Mouse (Mus musculus): ENCODE results near the gene Cobll1. TPM values are rescaled to one million over a fixed set of nuclear protein-coding genes. Genes with fewer than 3 reads are reported as not detected.
A peak's percentile ranks its signal among the peaks of the same experiment; 100 is the strongest.
"Not testable (repeated sequence)": the region's sequence is repeated elsewhere in the genome, so short reads cannot be mapped to it uniquely, and the experiment has no call there.

Cobll1 gene
- polyA plus RNA-seq (2016; fragmentation: Nextera tagmentation; extraction: Ambion mirVana): 2.8 and 3.5 TPM in 2 replicates

DNA sequence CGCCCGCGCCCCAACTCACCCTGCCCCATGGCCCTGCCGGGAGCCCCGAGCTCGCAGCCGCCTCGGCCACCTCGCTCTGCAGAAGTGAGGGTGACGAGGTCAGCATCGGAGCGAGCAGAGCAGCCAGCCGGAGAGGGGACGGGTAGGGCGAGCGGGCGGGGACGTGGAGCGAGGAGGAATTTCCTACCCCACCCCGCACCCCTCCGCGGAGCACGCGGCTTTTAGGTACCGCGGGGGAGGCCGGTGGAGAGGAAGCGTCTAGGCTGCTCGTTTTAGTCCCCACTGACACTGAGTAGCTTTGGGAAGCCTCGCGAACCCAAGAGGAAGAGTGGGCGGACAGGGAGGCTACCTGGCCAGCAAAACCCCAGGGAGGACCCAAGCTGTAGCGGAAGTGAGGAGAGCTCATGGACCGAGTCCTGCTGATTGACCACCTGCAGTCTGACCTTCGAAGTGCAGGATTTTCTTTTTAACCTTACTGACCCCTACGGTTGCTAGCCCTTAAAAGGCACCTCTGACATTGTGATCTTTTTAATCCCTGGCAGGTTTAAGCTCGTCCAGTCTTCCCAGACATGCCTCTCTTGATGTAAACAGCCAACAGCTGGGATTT, at the start of gene Cobll1:
Gene Cobll1 (minus strand): TSS at position 440 of the 607 bp plus-strand sequence.
- Histone ChIP-seq H3K27me3 (peaks cover 33% of the 10 kb centered on the region), H3K36me3 (no peaks in the 10 kb centered on the region), H3K4me2 (replicated peaks) (peak within 1 kb of the TSS; percentile 99), H3K9me3 (replicated peaks) (no peaks in the 10 kb centered on the region), H3K4me3 (peak within 1 kb of the TSS; percentile 79), H3K27ac (0 out of 2 replicates have a peak within 1 kb of the TSS, but pooled peaks have one; percentile 12), H3K9ac (peak within 1 kb of the TSS; percentile 72), H3K4me1 (peaks cover 8% of the 10 kb centered on the region; the same call in 1 of the 2 replicates)
- no peak; the same call in 1 of the 2 replicates for ATAC-seq (ENCODE audit: low FRiP score)
- WGBS: under 1% methylated on average over 37 of the region's 37 CpGs

- H3K27me3 ChIP-seq: no peaks in the 10 kb centered on the region
- no peaks in the 10 kb centered on the region for H3K9me3 ChIP-seq (replicated peaks)
- H3K36me3 ChIP-seq: no peaks in the 10 kb centered on the region
- H3K4me3 ChIP-seq: no peak overlapping the region
- no peak overlapping the region for H3K4me2 ChIP-seq (replicated peaks)
- no peak overlapping the region for H3K9ac ChIP-seq
- WGBS: 95% methylated on average over 1 of the region's 1 CpGs
- no peak overlapping the region for H3K27ac ChIP-seq
- H3K4me1 ChIP-seq: no peaks in the 10 kb centered on the region; the same call in 1 of the 2 replicates
- no peak for ATAC-seq (ENCODE audit: low FRiP score)
Observed at GRCm38 (mm10) chr2:65288696-65289095, 49.5 kb upstream of the Cobll1 start.

DNA sequence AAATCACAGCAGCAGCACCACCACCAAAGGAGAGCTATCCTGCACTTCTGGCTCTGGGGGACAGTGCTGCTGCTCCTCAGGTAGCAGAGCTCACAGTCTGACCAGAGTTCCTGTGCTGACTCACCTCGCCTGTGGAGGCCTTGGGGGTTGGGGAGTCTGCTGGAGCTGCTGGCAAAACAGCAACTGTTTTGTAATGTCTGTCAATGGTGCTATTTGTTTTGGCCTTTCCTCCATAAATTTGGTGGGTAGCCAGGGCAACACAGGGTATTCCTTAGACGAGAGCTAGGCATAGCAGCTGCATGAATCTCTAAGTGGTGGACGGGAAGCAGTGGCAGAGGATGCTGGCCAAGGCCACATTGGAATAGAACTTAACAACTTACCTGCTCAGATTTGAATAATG, 46.2 kb upstream of the Cobll1 start:
- H3K4me3 ChIP-seq: no peak overlapping the region
- H3K36me3 ChIP-seq: no peaks in the 10 kb centered on the region
- no peak overlapping the region for H3K4me2 ChIP-seq (replicated peaks)
- H3K9ac ChIP-seq: no peak overlapping the region
- H3K9me3 ChIP-seq (replicated peaks): no peaks in the 10 kb centered on the region
- no peaks in the 10 kb centered on the region; the same call in 1 of the 2 replicates for H3K4me1 ChIP-seq
- WGBS: 38% methylated on average over 3 of the region's 3 CpGs
- no peaks in the 10 kb centered on the region for H3K27me3 ChIP-seq
- H3K27ac ChIP-seq: no peak overlapping the region
- ATAC-seq (ENCODE audit: low FRiP score): no peak

DNA sequence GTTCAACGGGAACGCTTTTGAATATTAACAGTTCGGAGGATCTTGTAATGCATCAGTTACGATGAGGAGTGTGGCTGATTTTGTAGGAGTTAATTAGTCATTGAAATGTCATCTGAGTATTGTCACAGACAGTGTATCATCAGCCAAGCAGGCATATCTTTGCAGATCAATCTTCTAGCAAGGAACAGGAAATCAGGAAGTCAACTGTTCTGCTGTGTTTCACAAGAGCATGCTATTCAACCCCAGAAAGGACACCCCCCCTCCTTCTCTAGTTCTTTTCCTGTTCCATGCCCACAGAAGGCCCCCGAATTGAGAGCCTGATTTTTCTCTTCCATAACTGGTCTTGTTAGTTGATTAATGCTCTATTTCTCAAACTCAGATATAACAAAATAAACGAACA, 43.8 kb upstream of the Cobll1 start:
- H3K4me3 ChIP-seq: no peak overlapping the region
- H3K9ac ChIP-seq: no peak overlapping the region
- WGBS: 88% methylated on average over 6 of the region's 6 CpGs
- H3K4me2 ChIP-seq (replicated peaks): no peak overlapping the region
- H3K4me1 ChIP-seq: peaks cover 6% of the 10 kb centered on the region
- no peaks in the 10 kb centered on the region for H3K36me3 ChIP-seq
- H3K27ac ChIP-seq: no peak overlapping the region
- ATAC-seq (ENCODE audit: low FRiP score): no peak
- no peaks in the 10 kb centered on the region for H3K9me3 ChIP-seq (replicated peaks)
- H3K27me3 ChIP-seq: no peaks in the 10 kb centered on the region

- H3K27ac ChIP-seq: no peak overlapping the region
- H3K4me1 ChIP-seq: peaks cover 6% of the 10 kb centered on the region
- no peak overlapping the region for H3K4me3 ChIP-seq
- ATAC-seq (ENCODE audit: low FRiP score): no peak
- 34% methylated on average over 4 of the region's 4 CpGs for WGBS
- H3K27me3 ChIP-seq: no peaks in the 10 kb centered on the region
- no peaks in the 10 kb centered on the region for H3K36me3 ChIP-seq
- no peak overlapping the region for H3K9ac ChIP-seq
- no peaks in the 10 kb centered on the region for H3K9me3 ChIP-seq (replicated peaks)
- H3K4me2 ChIP-seq (replicated peaks): no peak overlapping the region
Observed at GRCm38 (mm10) chr2:65279029-65279690, 40.0 kb upstream of the Cobll1 start.

DNA sequence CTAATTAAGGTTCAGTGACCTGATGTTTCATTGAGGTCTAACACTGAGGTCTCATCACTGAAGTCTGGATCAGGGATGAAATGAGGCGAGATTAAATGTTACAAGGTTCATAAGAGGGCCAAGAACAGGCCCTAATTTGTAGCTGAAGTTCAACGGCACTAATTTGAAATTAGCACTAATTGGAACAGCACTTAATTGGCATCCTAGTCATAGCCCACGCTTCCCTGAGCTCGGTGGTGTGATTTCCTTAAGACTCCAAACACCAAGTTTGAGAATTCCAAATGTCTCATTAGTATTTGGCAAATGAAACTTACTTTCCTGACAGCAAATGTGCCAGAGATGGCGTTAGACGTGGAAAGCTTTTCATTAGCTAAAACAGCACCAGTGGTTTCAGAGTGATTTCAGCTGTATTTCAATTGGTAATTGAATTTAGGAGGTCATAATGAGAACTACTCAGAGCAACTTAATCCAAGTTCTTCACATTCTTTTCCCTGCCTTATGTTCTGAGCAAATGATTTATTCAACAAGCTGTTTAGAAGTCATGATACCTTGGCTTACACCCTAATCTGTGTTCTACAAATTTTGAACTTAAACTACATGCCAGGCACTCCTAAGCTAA, 36.3 kb upstream of the Cobll1 start:
- 81% methylated on average over 6 of the region's 6 CpGs for WGBS
- H3K36me3 ChIP-seq: no peaks in the 10 kb centered on the region
- H3K4me3 ChIP-seq: no peak overlapping the region
- H3K27me3 ChIP-seq: no peaks in the 10 kb centered on the region
- H3K9ac ChIP-seq: no peak overlapping the region
- no peak overlapping the region for H3K27ac ChIP-seq
- no peak for ATAC-seq (ENCODE audit: low FRiP score)
- H3K4me2 ChIP-seq (replicated peaks): no peak overlapping the region
- peaks cover 6% of the 10 kb centered on the region for H3K4me1 ChIP-seq
- no peaks in the 10 kb centered on the region for H3K9me3 ChIP-seq (replicated peaks)

GRCm38 (mm10) chr2:65273910-65274309, 34.7 kb upstream of the Cobll1 start:
- Histone ChIP-seq H3K9ac (no peak overlapping the region), H3K36me3 (no peaks in the 10 kb centered on the region), H3K4me2 (replicated peaks) (no peak overlapping the region), H3K27ac (no peak overlapping the region), H3K4me1 (peaks cover 1% of the 10 kb centered on the region; the same call in 1 of the 2 replicates), H3K4me3 (no peak overlapping the region), H3K9me3 (replicated peaks) (no peaks in the 10 kb centered on the region), H3K27me3 (no peaks in the 10 kb centered on the region)
- no peak for ATAC-seq (ENCODE audit: low FRiP score)
- 51% methylated on average over 2 of the region's 2 CpGs for WGBS

DNA sequence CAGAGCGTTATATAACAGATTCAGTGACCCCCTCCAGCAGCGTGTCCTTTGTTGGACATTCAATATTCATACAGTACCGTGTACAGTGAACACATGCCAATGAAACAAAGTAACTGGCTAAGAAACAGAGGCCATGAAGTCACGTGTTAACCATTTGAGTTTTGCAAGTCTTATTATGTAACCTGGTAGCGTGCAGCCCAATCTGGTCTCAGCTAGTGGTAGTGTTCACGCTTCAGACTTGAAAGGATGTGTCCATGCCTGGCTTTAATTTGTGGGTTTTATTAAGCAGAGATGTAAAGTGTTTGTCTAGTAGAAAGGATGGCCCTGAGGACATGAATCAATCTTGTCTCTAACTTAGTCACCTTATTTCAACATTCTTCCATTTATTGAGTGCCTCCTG, 29.5 kb upstream of the Cobll1 start:
- Histone ChIP-seq H3K4me2 (replicated peaks) (no peak overlapping the region), H3K27ac (no peak overlapping the region), H3K4me3 (no peak overlapping the region), H3K27me3 (no peaks in the 10 kb centered on the region), H3K36me3 (no peaks in the 10 kb centered on the region), H3K9me3 (replicated peaks) (no peaks in the 10 kb centered on the region), H3K9ac (no peak overlapping the region), H3K4me1 (no peaks in the 10 kb centered on the region)
- WGBS: 87% methylated on average over 6 of the region's 6 CpGs
- no peak for ATAC-seq (ENCODE audit: low FRiP score)

DNA sequence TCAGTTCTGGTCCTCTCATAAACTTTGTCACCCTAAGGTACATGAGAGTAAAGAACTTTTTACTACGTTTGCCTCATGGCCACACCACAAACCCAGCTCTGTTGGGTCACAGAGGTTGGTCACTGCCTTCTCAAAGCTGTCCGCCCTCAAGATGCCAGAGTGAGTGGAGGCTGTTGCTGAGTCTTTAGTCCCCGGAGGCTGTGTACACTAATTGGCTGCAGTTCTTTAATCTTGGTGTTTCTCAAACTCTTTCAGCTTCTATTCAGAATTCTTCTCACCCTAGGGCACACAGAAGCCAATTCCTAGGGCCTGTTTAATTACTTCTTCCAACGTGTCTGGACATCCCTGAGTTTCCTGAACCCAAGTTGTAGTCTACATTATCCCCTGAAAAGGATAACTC, 28.6 kb upstream of the Cobll1 start:
- no peaks in the 10 kb centered on the region for H3K36me3 ChIP-seq
- no peaks in the 10 kb centered on the region for H3K4me1 ChIP-seq
- no peaks in the 10 kb centered on the region for H3K27me3 ChIP-seq
- no peak overlapping the region for H3K9ac ChIP-seq
- WGBS: 71% methylated on average over 4 of the region's 4 CpGs
- ATAC-seq (ENCODE audit: low FRiP score): no peak
- no peak overlapping the region for H3K27ac ChIP-seq
- H3K4me3 ChIP-seq: no peak overlapping the region
- no peaks in the 10 kb centered on the region for H3K9me3 ChIP-seq (replicated peaks)
- H3K4me2 ChIP-seq (replicated peaks): no peak overlapping the region

DNA sequence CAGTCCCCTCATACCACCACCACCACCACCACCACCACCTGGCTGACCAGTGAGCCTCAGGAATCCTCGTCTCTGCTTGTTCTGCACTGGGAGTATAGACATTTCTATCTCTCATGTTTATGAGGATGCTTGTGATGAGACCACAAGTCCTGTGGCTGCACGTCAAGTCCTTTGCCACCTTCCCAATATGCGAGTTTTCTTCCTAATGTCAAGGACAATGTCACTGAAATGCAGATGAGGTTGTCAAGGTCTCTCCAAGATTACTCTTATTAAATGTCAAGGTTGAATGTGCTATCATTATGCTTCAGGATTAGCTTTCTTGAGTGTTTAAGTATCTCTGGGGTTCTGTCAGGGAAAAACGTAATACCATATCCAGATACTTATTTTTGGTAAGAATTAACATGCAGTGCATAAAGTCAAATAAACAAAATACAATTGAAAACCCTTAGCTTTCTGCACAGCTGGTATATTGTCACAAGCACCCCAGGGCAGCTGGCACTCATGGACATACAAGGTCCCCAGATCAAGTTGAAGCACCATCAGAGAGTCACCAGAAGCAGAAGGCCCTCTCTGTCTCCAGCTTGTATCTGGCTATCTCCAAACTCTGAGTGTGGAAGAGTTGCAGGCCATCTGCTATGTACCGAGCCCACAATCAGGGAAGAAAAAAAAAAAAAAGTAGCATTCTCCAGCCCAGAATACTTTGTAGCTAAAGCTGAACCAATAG, 27.5 kb upstream of the Cobll1 start:
- H3K4me1 ChIP-seq: no peaks in the 10 kb centered on the region
- H3K4me2 ChIP-seq (replicated peaks): no peak overlapping the region
- H3K9ac ChIP-seq: no peak overlapping the region
- ATAC-seq (ENCODE audit: low FRiP score): no peak
- no peaks in the 10 kb centered on the region for H3K27me3 ChIP-seq
- H3K27ac ChIP-seq: no peak overlapping the region
- WGBS: 92% methylated on average over 5 of the region's 5 CpGs
- H3K9me3 ChIP-seq (replicated peaks): no peaks in the 10 kb centered on the region
- H3K36me3 ChIP-seq: no peaks in the 10 kb centered on the region
- no peak overlapping the region for H3K4me3 ChIP-seq

DNA sequence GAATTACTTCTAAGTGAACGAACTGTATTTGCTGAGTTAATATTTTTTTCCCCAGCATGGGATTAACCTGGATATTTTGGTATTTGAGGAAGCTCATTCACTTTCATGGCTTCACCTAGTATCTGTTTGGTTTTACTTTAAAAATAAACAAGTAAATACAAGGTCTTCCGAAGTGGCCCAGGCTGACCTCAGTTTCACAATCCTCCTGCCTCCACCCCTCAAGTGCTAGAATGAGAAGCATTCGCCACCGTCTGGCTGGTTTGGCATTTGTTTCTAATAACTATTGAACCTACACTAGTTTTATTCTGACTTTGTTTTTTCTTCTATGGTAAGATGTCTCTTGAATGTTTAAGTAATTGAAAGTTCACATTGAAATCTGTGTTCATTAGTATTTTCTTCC, 23.0 kb upstream of the Cobll1 start:
- H3K9me3 ChIP-seq (replicated peaks): no peaks in the 10 kb centered on the region
- H3K9ac ChIP-seq: no peak overlapping the region
- no peaks in the 10 kb centered on the region for H3K27me3 ChIP-seq
- no peaks in the 10 kb centered on the region for H3K36me3 ChIP-seq
- 82% methylated on average over 4 of the region's 4 CpGs for WGBS
- H3K4me2 ChIP-seq (replicated peaks): no peak overlapping the region
- no peak overlapping the region for H3K27ac ChIP-seq
- ATAC-seq (ENCODE audit: low FRiP score): no peak
- no peak overlapping the region for H3K4me3 ChIP-seq
- H3K4me1 ChIP-seq: no peaks in the 10 kb centered on the region

DNA sequence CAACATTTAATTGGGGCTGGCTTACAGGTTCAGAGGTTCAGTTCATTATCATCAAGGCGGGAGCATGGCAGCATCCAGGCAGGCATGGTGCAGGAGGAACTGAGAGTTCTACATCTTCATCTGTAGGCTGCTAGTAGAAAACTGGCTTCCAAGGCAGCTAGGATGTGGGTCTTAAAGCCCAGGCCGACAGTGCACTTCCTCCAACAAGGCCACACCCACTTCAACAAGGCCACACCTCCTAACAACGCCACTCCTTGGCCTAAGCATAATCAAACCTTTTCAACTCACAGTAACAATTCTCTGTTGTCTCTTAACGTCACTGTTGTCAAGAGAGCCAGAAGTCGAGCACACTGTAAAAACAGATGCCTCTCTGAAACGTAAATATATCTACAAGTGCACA, 21.6 kb upstream of the Cobll1 start:
- 80% methylated on average over 6 of the region's 6 CpGs for WGBS
- H3K27me3 ChIP-seq; H3K9me3 ChIP-seq (replicated peaks); H3K27ac ChIP-seq; H3K9ac ChIP-seq; H3K36me3 ChIP-seq; H3K4me3 ChIP-seq; ATAC-seq (ENCODE audit: low FRiP score); H3K4me2 ChIP-seq (replicated peaks); H3K4me1 ChIP-seq: not testable (repeated sequence)

All from hindbrain, embryonic 12.5 days (tissue).